Mouse (Mus musculus) R1 (cell line): ENCODE results near the gene Celf2.
A peak's percentile ranks its signal among the peaks of the same experiment; 100 is the strongest.

Source experiments
- DNase-seq: peaks from one replicate; pipeline ENCODE4 v3.0.0-alpha.2; 2018; ENCODE audit warnings: low read depth, low spot score

Gene Celf2

GRCm38 (mm10) chr2:6507071-6507470 lies 1002.3 kb downstream of the Celf2 start:
- DNase-seq: no peak

- DNase-seq: no peak
Observed at GRCm38 (mm10) chr2:6505979-6506811, 1003.2 kb downstream of the Celf2 start.

GRCm38 (mm10) chr2:6505531-6505930 lies 1003.8 kb downstream of the Celf2 start:
- DNase-seq: peak; percentile 26

GRCm38 (mm10) chr2:6498101-6498500 lies 1011.3 kb downstream of the Celf2 start:
- DNase-seq: no peak

GRCm38 (mm10) chr2:6497636-6498035 lies 1011.7 kb downstream of the Celf2 start:
- no peak for DNase-seq

GRCm38 (mm10) chr2:6493886-6494285 lies 1015.5 kb downstream of the Celf2 start:
- no peak for DNase-seq

GRCm38 (mm10) chr2:6490870-6491269 lies 1018.5 kb downstream of the Celf2 start:
- peak; percentile 52 for DNase-seq

- no peak for DNase-seq
Observed at GRCm38 (mm10) chr2:6490076-6490475, 1019.3 kb downstream of the Celf2 start.
